Mouse (Mus musculus) erythroid progenitor cell, adult 5-6 weeks (primary cell): ENCODE data around the gene 3110082I17Rik. TPM values are rescaled to one million over a fixed set of nuclear protein-coding genes. Genes with fewer than 3 reads are reported as not detected.

ENCODE experiments used
- ATAC-seq: replicated peaks from 2 replicates; pipeline ENCODE4 v1.8.0; 2016; ENCODE audit warnings: moderate number of reproducible peaks, mild to moderate bottlenecking, moderate TSS enrichment, inconsistent platforms; ENCODE audit not compliant: poor library complexity, low FRiP score, severe bottlenecking
- total RNA-seq, 2 experiments: library from RNA; stranded (forward) in 1 of 2; stranded (reverse) in 1 of 2; fragments of 150-400 nt in 1 of 2; fragments of 186-747, 209-891 nt in 1 of 2; gene quantifications; 2 replicates each; pipeline versions ENCODE4 v1.2.3 to v1.2.4; 2015 to 2017; ENCODE audit warnings: low replicate concordance in 2 of 2

The 3110082I17Rik gene
- total RNA-seq, 2 experiments from 2014 or later: 3.2 TPM; not detected in 1

DNA sequence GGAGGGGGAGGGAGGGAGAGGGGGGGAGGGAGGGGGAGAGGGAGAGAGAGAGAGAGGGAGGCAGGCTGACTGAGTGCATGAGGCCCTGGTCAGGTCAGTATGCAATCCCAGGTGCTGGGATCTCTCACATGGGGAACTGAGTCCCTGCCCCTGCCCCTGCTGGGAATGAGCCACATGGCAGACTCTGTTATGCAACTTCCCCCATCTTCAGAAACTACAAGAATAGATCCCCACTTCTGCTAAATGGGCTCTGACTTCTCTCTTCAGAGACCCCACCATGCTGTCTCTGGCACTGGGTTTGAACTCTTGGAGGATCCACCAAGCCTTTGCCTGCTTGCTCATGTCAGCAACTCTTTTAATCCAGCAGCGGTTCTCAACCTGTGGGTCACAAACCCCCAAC lies 94.5 kb downstream of the 3110082I17Rik start:
- ATAC-seq: no peak

DNA sequence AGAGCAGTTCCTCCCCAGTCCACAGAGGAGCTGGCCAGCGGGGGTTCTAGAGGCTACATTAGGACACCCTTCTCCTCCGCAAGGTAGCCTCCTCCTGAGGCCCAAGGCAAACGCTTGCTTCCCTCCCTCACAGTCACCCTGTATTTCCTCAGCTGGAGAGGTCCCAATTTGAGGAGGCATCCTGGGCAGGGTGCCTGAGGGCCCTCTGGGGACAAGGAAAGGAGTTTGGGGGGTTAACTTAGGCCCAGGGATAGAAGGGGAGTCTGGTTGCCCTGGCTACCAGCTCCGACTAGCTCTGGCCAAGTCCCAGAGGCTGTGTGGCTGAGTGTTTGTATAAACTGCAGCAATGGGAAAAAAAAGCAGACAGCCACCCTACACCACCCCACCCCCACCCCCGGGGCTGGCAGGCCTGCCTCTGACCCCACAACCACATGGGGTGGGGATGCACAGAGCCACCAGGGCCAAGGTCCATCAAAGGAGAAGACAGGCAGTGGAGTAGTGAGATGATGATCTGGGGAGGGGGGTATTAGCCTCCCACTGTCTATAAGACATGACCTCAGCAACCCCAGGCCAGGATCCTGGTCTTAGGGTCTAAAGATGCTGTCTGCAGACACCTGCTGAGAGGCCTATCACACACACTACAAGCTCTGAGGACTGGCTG lies 95.3 kb downstream of the 3110082I17Rik start:
- no peak for ATAC-seq

GRCm38 (mm10) chr5:139364260-139364910 lies 95.9 kb downstream of the 3110082I17Rik start:
- peak; percentile 73 for ATAC-seq

DNA sequence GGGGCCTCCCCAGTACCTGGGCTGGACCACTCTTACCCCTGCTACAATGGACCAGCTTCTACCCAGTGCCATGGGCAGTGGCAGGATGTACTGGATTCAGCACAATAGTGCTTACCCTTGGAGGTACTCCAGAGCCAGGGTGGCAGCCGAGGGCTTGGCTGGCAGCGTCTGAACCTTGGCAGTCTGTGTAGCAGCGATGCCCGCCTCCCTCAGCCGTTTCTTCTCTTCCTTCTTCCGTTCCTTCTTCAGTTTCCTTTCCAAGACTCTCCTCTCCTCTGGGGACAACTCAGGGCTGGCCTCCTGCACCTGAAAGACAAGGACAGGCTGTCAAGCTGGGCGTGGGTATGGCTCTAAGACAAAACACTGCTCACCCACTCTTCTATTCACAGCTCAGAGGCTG lies 96.5 kb downstream of the 3110082I17Rik start:
- ATAC-seq: no peak; the same call in 1 of the 2 replicates

- no peak for ATAC-seq
Measured at GRCm38 (mm10) chr5:139359244-139359643, 101.1 kb downstream of the 3110082I17Rik start.

- ATAC-seq: no peak; the same call in 1 of the 2 replicates
Measured at GRCm38 (mm10) chr5:139358653-139359052, 101.7 kb downstream of the 3110082I17Rik start.

DNA sequence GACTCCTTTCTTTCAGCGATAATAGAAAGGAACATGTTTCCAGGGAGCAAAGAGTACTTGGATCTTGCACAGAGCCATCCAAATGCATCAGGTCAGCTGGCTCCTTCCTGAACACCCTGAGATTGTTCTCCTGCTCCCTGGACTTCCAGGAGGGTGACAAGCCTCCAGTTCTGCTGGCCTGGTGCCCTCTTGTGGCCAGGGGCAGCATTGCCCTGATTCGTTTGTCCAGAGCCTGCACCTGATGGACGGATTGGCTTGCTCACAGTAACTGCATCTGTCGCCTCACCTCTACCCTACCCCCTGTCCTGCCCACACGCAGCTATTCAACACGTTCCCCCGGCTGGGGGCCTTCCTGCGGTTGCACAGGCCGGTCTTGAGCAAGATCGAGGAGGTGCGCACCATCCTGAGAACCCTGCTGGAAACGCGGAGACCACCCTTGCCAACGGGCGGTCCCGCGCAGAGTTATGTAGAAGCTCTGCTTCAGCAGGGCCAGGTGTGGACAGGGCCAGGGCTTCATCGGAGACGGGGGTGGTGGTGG lies 105.0 kb downstream of the 3110082I17Rik start:
- ATAC-seq: peak; percentile 81

GRCm38 (mm10) chr5:139353946-139354345 lies 106.4 kb downstream of the 3110082I17Rik start:
- ATAC-seq: no peak

DNA sequence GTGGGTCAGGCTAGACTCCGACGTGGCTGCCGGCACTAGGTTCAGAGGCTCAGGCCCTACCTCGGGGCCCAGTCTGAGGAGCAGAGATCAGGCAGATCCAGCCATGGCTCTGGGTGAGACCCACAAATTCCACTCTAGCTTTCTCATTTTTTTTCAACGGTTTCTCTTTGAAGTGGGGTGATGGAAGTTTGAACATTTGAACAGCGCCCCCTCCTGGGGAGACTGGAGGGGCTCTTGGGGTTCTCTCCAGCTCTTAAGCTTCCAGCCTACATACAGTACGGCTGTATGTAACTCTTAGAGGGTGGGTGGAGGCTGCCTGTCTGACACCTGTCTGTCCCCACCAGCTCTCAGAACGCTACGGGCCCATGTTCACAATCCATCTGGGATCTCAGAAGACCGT lies 106.8 kb downstream of the 3110082I17Rik start:
- no peak for ATAC-seq

DNA sequence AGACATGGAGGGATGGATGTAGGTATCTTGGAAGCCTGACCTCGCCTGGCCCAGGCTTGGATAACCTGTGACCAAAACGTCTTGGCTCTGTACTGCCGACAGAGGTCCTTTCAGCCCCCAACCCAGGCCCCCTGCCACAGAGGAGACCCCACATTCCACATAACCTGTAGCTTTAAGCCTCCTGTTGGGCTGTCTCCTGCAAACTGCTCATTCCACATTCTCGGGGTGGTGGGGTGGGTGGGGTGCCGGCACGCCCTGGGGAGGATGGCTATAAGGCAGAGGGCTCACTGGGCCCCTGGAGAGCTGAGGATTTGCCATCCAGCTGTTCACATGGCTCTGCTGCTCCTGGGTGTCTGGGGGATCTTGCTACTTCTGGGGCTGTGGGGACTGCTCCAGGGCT lies 108.0 kb downstream of the 3110082I17Rik start, which contains the start of gene Cyp2w1:
Gene Cyp2w1 (plus strand): TSS at position 301 of the 400 bp plus-strand sequence.
- ATAC-seq: no peak

GRCm38 (mm10) chr5:139351628-139352027 lies 108.7 kb downstream of the 3110082I17Rik start:
- no peak for ATAC-seq

GRCm38 (mm10) chr5:139351134-139351533 lies 109.2 kb downstream of the 3110082I17Rik start, which contains the start of gene Cox19:
Gene Cox19, minus strand, starts transcription at chr5:139351418.
- no peak for ATAC-seq

- ATAC-seq: no peak
Measured at GRCm38 (mm10) chr5:139349713-139350112, 110.6 kb downstream of the 3110082I17Rik start.

DNA sequence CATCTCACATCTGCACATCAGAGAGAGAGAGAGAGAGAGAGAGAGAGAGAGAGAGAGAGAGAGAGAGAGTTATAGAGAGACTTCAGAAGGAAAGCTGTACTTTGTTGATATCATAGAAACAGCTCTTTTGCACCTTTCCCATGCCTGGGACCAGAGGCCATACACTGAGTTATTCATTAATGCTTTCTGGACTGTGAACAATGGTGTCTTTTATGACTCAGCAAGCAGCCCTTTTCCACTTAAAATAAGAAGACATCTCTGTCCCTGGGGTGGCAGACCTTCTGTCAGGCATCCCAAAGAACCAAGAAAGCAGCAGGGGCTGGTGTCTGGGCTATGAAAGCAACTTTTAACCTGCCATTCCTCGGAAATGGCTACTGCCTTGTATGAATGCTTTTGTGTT lies 113.1 kb downstream of the 3110082I17Rik start:
- ATAC-seq: no peak

GRCm38 (mm10) chr5:139345364-139345714 lies 115.0 kb downstream of the 3110082I17Rik start:
- ATAC-seq: peak; percentile 31

- peak; percentile 93 for ATAC-seq
Measured at GRCm38 (mm10) chr5:139344687-139345363, 115.5 kb downstream of the 3110082I17Rik start.

- ATAC-seq: peak; percentile 80
Measured at GRCm38 (mm10) chr5:139344021-139344686, 116.2 kb downstream of the 3110082I17Rik start.

DNA sequence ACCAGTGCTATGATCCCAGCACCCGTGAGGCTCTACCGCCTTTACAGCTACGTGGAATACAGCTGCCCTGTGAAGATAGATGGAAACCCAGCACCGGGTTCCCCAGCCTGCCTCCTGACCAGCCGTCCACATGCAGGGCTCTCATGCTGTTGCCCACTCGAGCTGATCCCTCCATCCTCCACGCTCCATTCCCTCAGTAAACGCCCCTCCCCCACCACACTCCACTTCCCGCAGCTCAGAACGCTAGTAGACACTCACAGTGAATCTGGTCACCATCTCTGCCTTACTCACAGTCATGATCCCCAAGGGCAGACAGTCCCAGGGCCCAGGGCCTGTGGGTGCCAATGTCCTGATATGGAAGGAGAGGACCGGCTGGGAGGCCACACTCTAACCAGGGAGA lies 121.4 kb downstream of the 3110082I17Rik start:
- ATAC-seq: no peak

GRCm38 (mm10) chr5:139338403-139338802 lies 121.9 kb downstream of the 3110082I17Rik start:
- ATAC-seq: no peak

GRCm38 (mm10) chr5:139337826-139338370 lies 122.4 kb downstream of the 3110082I17Rik start:
- ATAC-seq: no peak
